Mouse (Mus musculus) adrenal gland, adult 18-20 months (tissue): ENCODE results near the gene Lcn4. TPM values are rescaled to one million over a fixed set of nuclear protein-coding genes. Genes with fewer than 3 reads are reported as not detected.

ENCODE experiments used
- DNase-seq, 2 experiments: peaks; one replicate each; pipeline ENCODE4 v3.0.0; 2021 to 2022; ENCODE audit warnings: low spot score in 2 of 2
- total RNA-seq, 2 experiments: library from RNA; stranded (reverse); gene quantifications; 1 replicate in 1 of 2; 2 replicates in 1 of 2; pipeline ENCODE4 v1.2.3; 2021

Gene Lcn4
- total RNA-seq, 2 experiments from 2014 or later, result not detected

DNA sequence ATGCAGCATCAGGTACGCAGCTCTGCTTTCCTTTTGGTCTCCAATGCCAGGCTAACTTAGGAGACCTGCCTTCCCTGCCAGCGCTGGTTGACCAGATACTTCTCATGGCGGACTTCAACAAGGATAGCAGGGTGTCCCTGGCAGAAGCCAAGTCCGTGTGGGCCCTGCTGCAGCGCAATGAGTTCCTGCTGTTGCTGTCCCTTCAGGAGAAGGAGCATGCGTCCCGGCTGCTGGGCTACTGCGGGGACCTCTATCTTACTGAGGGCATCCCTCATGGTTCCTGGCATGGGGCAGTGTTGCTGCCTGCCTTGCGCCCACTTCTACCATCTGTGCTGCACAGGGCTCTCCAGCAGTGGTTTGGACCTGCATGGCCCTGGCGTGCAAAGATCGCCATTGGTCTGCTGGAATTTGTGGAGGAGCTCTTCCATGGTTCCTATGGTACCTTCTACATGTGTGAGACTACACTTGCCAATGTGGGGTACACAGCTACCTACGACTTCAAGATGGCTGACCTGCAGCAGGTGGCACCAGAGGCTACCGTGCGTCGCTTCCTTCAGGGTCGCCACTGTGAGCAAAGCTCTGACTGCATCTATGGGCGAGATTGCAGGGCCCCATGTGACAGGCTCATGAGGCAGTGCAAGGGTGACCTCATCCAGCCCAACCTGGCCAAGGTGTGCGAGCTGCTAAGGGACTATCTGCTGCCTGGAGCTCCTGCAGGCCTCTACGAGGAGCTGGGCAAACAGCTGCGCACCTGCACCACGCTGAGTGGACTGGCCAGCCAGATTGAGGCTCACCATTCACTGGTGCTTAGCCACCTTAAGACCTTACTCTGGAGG lies 35.4 kb downstream of the Lcn4 start:
- no peak for DNase-seq

- no peak for DNase-seq
Observed at GRCm38 (mm10) chr2:26634629-26635488, 36.2 kb downstream of the Lcn4 start.

- DNase-seq, result no peak
Observed at GRCm38 (mm10) chr2:26633953-26634530, 37.0 kb downstream of the Lcn4 start.

GRCm38 (mm10) chr2:26632541-26633395 lies 38.3 kb downstream of the Lcn4 start:
- no peak for DNase-seq

DNA sequence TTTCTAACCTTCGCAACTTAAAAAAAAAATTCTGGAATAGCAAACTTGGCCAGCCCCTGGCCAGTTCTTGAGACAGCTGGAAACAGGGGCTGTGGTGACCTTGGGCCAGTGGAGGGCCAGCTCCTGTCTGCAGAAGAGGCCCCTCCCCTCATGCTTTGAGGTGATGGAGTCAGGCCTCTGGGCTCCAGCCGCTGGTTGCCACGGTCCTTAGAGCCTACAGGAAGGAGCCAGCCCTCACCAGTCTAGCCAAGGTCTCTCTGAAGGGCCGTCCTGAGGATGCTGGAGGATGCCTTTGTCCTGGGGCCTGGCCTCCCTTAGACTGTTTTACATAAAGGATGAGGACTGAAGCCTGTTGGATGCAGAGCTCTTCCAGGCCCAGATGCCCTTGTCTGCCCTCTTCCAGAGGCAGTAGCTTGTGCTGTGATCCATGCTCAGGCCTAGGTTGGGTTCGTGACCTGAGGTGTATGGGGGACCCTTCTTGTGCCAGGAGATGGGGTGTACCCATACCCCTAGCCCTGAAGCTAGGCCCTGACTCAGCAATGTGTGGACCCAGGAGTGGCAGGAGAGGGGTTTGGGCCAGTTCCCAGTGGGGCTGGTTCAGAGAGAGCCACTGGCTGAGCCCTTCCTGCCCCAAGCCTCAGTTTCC lies 42.2 kb downstream of the Lcn4 start:
- DNase-seq, result no peak

GRCm38 (mm10) chr2:26627921-26628739 lies 43.0 kb downstream of the Lcn4 start, which contains the start of gene Fam69b:
TSS of gene Fam69b (plus strand) at chr2:26628457.
- peak; percentile 64 to 67 for DNase-seq

GRCm38 (mm10) chr2:26626081-26626480 lies 45.0 kb downstream of the Lcn4 start:
- no peak for DNase-seq

- no peak for DNase-seq
Observed at GRCm38 (mm10) chr2:26625419-26625818, 45.7 kb downstream of the Lcn4 start.

DNA sequence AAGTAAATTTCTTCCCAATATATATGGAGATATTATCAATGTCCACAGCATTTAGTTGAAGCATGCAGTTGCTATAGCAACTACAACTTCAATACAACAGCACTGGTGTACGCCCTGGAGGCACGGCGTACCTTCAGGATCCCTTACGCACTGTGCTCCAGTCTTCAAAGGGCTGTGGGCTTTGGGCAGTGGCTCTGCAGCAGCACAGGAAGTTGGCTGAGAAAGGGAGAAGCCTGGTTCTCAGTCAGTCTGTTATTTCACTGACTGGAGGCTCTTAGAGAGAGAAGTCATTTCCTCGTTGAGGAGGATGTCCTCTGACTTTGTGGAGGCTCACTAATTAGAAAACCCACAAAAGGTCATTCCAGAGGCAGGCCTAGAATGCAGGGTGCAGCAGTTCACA lies 48.1 kb downstream of the Lcn4 start:
- DNase-seq, result no peak

GRCm38 (mm10) chr2:26621246-26621645 lies 49.8 kb downstream of the Lcn4 start:
- DNase-seq, result no peak

GRCm38 (mm10) chr2:26617928-26618327 lies 53.2 kb downstream of the Lcn4 start:
- DNase-seq, result no peak

Other genes starting within 250 kb of the Lcn4 start
- 10 to 100 TPM; 52.2 to 69.1 TPM for gene Sec16a, start 226.1 kb downstream of the Lcn4 start, total RNA-seq
- 10 to 100 TPM; 21.5 to 22.0 TPM for gene Notch1, start 154.6 kb downstream of the Lcn4 start, total RNA-seq
- 100 to 1,000 TPM in 1 of 2 experiments, 10 to 100 TPM in 1; 97.9 to 102 TPM for gene Egfl7, start 91.3 kb downstream of the Lcn4 start, total RNA-seq
- gene Gm20532, start 84.6 kb downstream of the Lcn4 start, total RNA-seq, result not detected
- gene Agpat2, start 66.9 kb downstream of the Lcn4 start, total RNA-seq, result 100 to 1,000 TPM; 431 to 896 TPM
- gene Fam69b, start 42.8 kb downstream of the Lcn4 start, total RNA-seq, result 10 to 100 TPM in 1 of 2 experiments, 1 to 10 TPM in 1; 8.6 to 13.9 TPM
- gene Abo, start 193.7 kb upstream of the Lcn4 start, total RNA-seq, result not detected
- gene Surf6, start 231.6 kb upstream of the Lcn4 start, total RNA-seq, result 10 to 100 TPM; 25.9 to 35.5 TPM
- 10 to 100 TPM; 49.6 to 51.7 TPM for gene Med22, start 239.4 kb upstream of the Lcn4 start, total RNA-seq
- 100 to 1,000 TPM; 490 to 502 TPM for gene Rpl7a, start 239.5 kb upstream of the Lcn4 start, total RNA-seq
- gene Surf2, start 245.1 kb upstream of the Lcn4 start, total RNA-seq, result 10 to 100 TPM; 38.8 to 43.5 TPM
- gene Surf1, start 245.2 kb upstream of the Lcn4 start, total RNA-seq, result 100 to 1,000 TPM; 108 to 115 TPM